Mouse (Mus musculus): Measurements from ENCODE around the gene Gm1979. TPM values are rescaled to one million over a fixed set of nuclear protein-coding genes. Genes with fewer than 3 reads are reported as not detected.
"Not testable (repeated sequence)": the region's sequence is repeated elsewhere in the genome, so short reads cannot be mapped to it uniquely, and the experiment has no call there.

The Gm1979 gene
- polyA plus RNA-seq, 1 experiment, result not detected

DNA sequence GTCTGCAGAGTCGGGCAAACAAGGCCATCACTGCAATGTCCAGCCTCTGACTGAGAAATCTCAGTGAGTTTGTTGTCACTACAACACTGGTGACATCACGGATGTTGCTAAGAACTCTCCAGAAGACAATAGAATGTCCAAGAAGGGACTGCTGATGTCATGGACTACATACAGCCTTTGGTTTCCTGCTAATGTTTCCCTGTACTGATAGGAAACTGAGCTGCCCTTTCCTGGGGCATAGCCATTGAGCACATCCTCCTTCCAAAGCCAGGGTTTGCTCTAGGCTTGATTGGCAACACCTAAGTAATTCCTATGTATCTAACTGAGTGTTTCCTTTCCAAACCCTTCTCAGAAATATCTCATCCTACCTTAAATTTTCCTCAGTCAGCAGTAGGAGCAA, 50.3 kb downstream of the Gm1979 start, which contains the start of gene Gm21671:
Gene Gm21671 (minus strand): TSS at position 101 of the 400 bp plus-strand sequence.
- H3K36me3 ChIP-seq (ENCODE audit: control insufficient read depth, insufficient read depth, low read length, poor library complexity, severe bottlenecking); H3K4me3 ChIP-seq (ENCODE audit: low read depth, low read length); H3K9ac ChIP-seq (ENCODE audit: low read depth, poor library complexity, severe bottlenecking); H3K27me3 ChIP-seq (ENCODE audit: control insufficient read depth, insufficient read depth, low read length, poor library complexity, severe bottlenecking); H3K27ac ChIP-seq (ENCODE audit: insufficient read depth, low read length); H3K9me3 ChIP-seq (replicated peaks; ENCODE audit: control insufficient read depth, insufficient read depth, low read length, poor library complexity, severe bottlenecking); H3K4me1 ChIP-seq (ENCODE audit: control insufficient read depth, insufficient read depth, low read length): not testable (repeated sequence)

Other genes with a start within 250 kb of the Gm1979 start
- gene Actr3b, start 244.8 kb downstream of the Gm1979 start, polyA plus RNA-seq (2011; ENCODE audit: insufficient read depth, insufficient read length, low read depth, missing spikeins), result 10.6 and 10.8 TPM in 2 replicates
- not detected in 2 replicates for gene Gm21663, start 62.4 kb downstream of the Gm1979 start, polyA plus RNA-seq (2011; ENCODE audit: insufficient read depth, insufficient read length, low read depth, missing spikeins)
- gene Gm21671, start 50.4 kb downstream of the Gm1979 start, polyA plus RNA-seq (2011; ENCODE audit: insufficient read depth, insufficient read length, low read depth, missing spikeins), result not detected in 2 replicates
- gene Gm21680, start 32.1 kb downstream of the Gm1979 start, polyA plus RNA-seq (2011; ENCODE audit: insufficient read depth, insufficient read length, low read depth, missing spikeins), result not detected in 2 replicates
- gene Gm21698, start 16.1 kb downstream of the Gm1979 start, polyA plus RNA-seq (2011; ENCODE audit: insufficient read depth, insufficient read length, low read depth, missing spikeins), result not detected in 2 replicates
- not detected in 2 replicates for gene Gm5862, start 18.1 kb upstream of the Gm1979 start, polyA plus RNA-seq (2011; ENCODE audit: insufficient read depth, insufficient read length, low read depth, missing spikeins)
- not detected in 2 replicates for gene Speer4a, start 34.8 kb upstream of the Gm1979 start, polyA plus RNA-seq (2011; ENCODE audit: insufficient read depth, insufficient read length, low read depth, missing spikeins)
- not detected in 2 replicates for gene Gm7347, start 53.8 kb upstream of the Gm1979 start, polyA plus RNA-seq (2011; ENCODE audit: insufficient read depth, insufficient read length, low read depth, missing spikeins)
- not detected in 2 replicates for gene Gm10471, start 84.5 kb upstream of the Gm1979 start, polyA plus RNA-seq (2011; ENCODE audit: insufficient read depth, insufficient read length, low read depth, missing spikeins)
- gene 5031410I06Rik, start 100.6 kb upstream of the Gm1979 start, polyA plus RNA-seq (2011; ENCODE audit: insufficient read depth, insufficient read length, low read depth, missing spikeins), result not detected in 2 replicates
- gene Gm10220, start 116.6 kb upstream of the Gm1979 start, polyA plus RNA-seq (2011; ENCODE audit: insufficient read depth, insufficient read length, low read depth, missing spikeins), result not detected in 2 replicates